Mouse (Mus musculus): ENCODE measurements around the gene Mymx. TPM values are rescaled to one million over a fixed set of nuclear protein-coding genes. Genes with fewer than 3 reads are reported as not detected.
"Not testable (repeated sequence)": the region's sequence is repeated elsewhere in the genome, so short reads cannot be mapped to it uniquely, and the experiment has no call there.

Mymx gene
- polyA plus RNA-seq, 1 experiment from 2014 or later, result not detected

DNA sequence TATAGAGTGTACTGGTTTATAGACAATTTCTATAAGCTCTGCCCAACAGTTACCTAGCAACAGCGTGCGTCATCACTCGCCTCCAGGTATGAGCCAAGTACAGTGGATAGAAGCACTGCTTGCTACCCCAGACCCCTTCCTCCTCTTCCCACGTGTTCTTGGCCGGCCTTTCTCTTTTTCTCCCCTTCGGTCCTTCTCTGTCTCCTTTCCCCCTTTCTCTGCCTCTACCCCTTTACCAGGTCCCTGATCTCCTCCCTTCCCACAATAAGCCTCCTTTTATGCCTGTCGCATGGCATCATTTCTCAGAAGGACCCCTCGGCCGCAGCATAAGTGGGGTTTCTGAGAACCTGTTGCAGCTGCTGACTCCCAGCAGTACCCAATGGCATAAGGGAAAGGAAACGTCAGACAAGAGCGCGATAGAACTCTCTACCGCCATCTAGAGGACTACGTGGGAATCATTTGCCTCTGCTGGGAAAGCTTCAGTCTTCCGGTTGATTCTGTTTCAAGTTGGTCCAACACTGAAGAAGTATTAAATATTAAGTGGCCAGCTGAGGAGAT is 24.8 kb upstream of the Mymx start:
- Histone ChIP-seq H3K27ac (replicated peaks) (no peak overlapping the region), H3K4me2 (peak overlapping the region; percentile 45), H3K4me1 (replicated peaks) (peaks cover 19% of the 10 kb centered on the region), H3K36me3 (no peaks in the 10 kb centered on the region), H3K9me3 (no peaks in the 10 kb centered on the region), H3K9ac (no peak overlapping the region), H3K4me3 (no peak overlapping the region), H3K27me3 (no peaks in the 10 kb centered on the region)
- WGBS, result 30% methylated on average over 15 of the region's 15 CpGs
- ATAC-seq (ENCODE audit: low FRiP score, low read depth), result no peak

DNA sequence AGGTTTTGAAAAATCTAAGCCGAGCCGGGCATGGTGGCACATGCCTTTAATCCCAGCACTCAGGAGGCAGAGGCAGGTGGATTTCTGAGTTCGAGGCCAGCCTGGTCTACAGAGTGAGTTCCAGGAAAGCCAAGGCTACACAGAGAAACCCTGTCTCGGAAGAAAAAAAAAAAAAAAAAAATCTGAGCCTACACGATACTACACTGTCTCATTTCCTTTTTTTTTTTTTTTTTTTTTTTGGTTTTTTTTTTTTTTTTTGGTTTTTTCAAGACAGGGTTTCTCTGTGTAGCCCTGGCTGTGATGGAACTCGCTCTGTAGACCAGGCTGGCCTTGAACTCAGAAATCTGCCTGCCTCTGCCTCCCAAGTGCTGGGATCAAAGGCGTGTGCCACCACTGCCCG is 21.5 kb upstream of the Mymx start:
- peaks cover 13% of the 10 kb centered on the region for H3K4me1 ChIP-seq (replicated peaks)
- not testable (repeated sequence) for H3K4me2 ChIP-seq; H3K27ac ChIP-seq (replicated peaks); H3K4me3 ChIP-seq; ATAC-seq (ENCODE audit: low FRiP score, low read depth); H3K9me3 ChIP-seq; H3K9ac ChIP-seq; H3K27me3 ChIP-seq; H3K36me3 ChIP-seq
- 92% methylated on average over 8 of the region's 8 CpGs for WGBS

DNA sequence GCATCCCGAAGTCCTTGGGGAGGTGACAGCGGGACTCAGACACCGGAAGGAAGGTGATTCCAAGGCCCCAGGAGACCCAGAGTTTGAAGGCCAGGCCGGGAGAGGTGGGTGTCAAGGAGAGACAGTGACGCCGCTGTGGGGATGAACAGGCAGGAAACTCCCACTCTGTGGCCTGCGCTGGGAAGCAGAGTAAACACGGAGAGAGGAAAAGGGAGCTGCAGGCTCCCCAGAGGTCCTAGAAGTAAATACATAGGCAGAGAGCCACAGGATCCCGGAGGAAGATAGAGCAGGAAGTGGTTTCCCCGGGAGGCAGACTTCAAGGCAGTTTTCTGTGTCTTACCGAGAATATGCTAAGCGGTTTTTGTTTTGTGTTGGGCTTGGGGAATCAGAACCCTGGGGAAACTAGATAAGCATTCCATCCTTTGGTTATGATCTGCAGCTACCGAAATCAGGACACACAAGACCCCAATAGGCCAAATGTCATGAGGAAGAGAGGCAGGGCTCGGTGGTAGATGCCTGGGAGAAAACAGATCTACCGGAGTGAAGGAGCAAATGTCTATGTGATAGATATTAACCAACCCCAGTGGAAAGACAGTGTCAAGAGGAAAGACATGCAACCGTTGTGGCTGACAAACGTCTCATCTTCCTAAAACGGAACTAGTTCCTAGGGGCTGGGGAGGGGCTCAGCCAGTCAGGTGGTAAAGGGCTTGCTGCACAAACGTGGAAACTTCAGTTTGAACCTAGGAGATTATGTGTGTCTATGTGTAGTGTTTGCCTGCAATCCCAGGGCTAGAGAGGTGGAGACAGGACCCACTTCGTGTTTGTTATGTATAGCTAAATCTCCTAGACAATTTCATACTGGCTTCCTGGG is 17.7 kb upstream of the Mymx start:
- no peak for ATAC-seq (ENCODE audit: low FRiP score, low read depth)
- Histone ChIP-seq H3K27ac (replicated peaks) (peak overlapping the region; percentile 72), H3K4me3 (no peak overlapping the region), H3K27me3 (no peaks in the 10 kb centered on the region), H3K4me1 (replicated peaks) (0 out of 2 replicates have a peak, but pooled peaks cover 9% of the 10 kb centered on the region), H3K4me2 (peak overlapping the region; percentile 14; the same call in 1 of the 2 replicates), H3K9ac (no peak overlapping the region), H3K9me3 (no peaks in the 10 kb centered on the region), H3K36me3 (no peaks in the 10 kb centered on the region)
- WGBS, result 33% methylated on average over 20 of the region's 20 CpGs

DNA sequence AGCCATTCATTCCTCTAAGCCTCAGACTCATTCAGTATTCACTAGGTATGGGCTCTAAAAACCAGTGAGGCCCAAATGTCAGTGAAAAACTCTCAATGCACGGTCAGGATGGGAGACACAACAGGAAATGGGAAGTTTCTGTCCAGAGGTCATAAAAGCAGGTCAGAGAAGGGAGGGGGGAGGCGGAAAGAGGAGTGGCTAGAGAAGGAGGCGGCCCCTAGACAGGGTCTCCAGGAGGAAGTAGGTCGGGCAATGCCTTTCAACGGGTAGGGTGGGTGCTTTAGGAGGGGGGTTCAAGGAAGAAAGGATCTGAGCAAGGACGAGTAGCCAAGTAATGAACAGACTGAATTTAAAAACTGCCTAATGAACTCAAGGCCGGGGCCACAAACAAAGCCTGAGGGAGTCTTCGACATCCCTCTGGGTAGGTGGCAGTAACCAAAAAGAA is 17.1 kb upstream of the Mymx start:
- Histone ChIP-seq H3K36me3 (no peaks in the 10 kb centered on the region), H3K4me2 (peak overlapping the region; percentile 14; the same call in 1 of the 2 replicates), H3K9ac (no peak overlapping the region), H3K4me3 (no peak overlapping the region), H3K27me3 (no peaks in the 10 kb centered on the region), H3K4me1 (replicated peaks) (0 out of 2 replicates have a peak, but pooled peaks cover 9% of the 10 kb centered on the region), H3K9me3 (no peaks in the 10 kb centered on the region), H3K27ac (replicated peaks) (peak overlapping the region; percentile 72)
- ATAC-seq (ENCODE audit: low FRiP score, low read depth), result no peak
- WGBS, result 6% methylated on average over 8 of the region's 8 CpGs

DNA sequence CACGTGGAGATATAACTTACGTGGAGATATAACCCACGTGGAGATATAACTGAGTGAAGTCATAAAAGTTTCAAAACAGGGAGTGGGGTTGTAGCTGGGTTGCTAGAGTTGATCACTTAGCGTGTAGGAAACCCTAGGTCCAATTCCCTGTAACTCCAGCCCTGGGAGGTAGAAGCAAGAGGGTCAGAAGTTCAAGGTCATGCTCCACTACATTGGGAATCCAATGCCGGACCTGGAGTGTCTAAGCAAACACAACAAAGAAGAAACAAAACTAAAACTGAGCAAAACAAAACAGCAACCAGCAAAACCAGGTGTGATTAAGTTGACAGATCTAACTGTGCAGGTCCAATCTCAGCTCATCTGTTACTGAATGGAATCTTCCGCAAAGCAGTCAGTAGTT is 15.8 kb upstream of the Mymx start:
- 0 out of 2 replicates have a peak, but pooled peaks cover 9% of the 10 kb centered on the region for H3K4me1 ChIP-seq (replicated peaks)
- H3K4me3 ChIP-seq, result no peak overlapping the region
- no peak overlapping the region for H3K27ac ChIP-seq (replicated peaks)

DNA sequence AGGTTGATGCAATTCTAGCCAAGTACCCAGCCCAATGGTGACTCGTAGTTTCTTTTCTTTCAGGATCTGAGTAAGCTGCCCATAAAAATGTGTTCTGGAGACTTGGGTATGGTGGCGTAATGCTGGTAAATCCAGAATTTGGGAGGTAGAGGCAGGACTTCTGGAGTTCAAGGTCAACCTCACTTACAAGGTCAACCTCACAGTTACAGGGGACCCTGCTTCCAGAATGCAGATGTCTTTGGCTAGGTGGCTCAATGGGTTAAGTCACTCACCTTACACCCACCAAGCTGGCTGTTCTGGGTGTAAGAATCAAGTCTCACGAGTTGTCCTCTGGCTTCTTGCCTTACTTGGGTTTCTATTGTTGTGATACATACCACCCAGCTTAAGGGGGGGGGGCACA is 14.8 kb upstream of the Mymx start:
- 0 out of 2 replicates have a peak, but pooled peaks cover 9% of the 10 kb centered on the region for H3K4me1 ChIP-seq (replicated peaks)
- H3K27me3 ChIP-seq, result no peaks in the 10 kb centered on the region
- no peak overlapping the region for H3K9ac ChIP-seq
- no peak overlapping the region for H3K4me2 ChIP-seq
- H3K9me3 ChIP-seq, result no peaks in the 10 kb centered on the region
- H3K4me3 ChIP-seq, result no peak overlapping the region
- H3K27ac ChIP-seq (replicated peaks), result no peak overlapping the region
- no peaks in the 10 kb centered on the region for H3K36me3 ChIP-seq
- ATAC-seq (ENCODE audit: low FRiP score, low read depth), result no peak
- 91% methylated on average over 3 of the region's 3 CpGs for WGBS

More for the DNA sequence above, 15.8 kb upstream of the Mymx start:
- H3K36me3 ChIP-seq, result no peaks in the 10 kb centered on the region
- WGBS, result 92% methylated on average over 6 of the region's 6 CpGs
- no peaks in the 10 kb centered on the region for H3K9me3 ChIP-seq
- H3K9ac ChIP-seq, result no peak overlapping the region
- ATAC-seq (ENCODE audit: low FRiP score, low read depth), result no peak
- H3K27me3 ChIP-seq, result no peaks in the 10 kb centered on the region
- no peak overlapping the region for H3K4me2 ChIP-seq

DNA sequence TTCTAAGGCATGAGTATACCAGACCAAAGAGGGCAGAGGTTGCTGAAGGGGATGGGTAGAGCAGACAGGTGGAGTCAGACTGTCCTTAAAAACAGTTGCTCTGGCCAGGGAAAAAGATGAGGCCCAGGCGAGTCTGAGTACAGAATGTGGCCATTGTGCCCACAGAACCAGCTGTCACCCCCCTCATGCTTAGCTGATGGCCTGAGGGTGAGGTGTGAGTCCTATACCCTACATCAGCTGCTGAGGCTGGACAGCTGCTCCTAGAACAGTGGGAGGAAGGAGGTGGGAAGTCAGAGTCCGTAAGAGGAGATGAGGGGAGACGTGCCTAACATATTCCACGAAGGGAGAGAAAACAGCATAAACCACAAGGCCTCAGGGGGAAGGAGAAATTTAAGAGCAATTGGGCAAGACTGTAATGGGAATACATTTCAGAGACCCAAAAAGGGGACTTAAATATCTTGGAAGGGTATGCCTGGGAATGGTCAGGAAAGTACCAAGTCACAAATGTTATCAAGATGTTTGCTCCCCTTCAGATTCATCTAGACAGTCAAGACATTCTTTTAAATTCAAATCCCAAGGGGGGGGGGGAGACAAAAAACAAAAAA is 14.2 kb upstream of the Mymx start:
- H3K9me3 ChIP-seq, result no peaks in the 10 kb centered on the region
- H3K4me3 ChIP-seq, result no peak overlapping the region
- H3K9ac ChIP-seq, result no peak overlapping the region
- H3K27me3 ChIP-seq, result no peaks in the 10 kb centered on the region
- 65% methylated on average over 4 of the region's 4 CpGs for WGBS
- H3K4me2 ChIP-seq, result no peak overlapping the region
- ATAC-seq (ENCODE audit: low FRiP score, low read depth), result no peak
- H3K27ac ChIP-seq (replicated peaks), result no peak overlapping the region
- H3K4me1 ChIP-seq (replicated peaks), result 0 out of 2 replicates have a peak, but pooled peaks cover 9% of the 10 kb centered on the region
- H3K36me3 ChIP-seq, result no peaks in the 10 kb centered on the region

DNA sequence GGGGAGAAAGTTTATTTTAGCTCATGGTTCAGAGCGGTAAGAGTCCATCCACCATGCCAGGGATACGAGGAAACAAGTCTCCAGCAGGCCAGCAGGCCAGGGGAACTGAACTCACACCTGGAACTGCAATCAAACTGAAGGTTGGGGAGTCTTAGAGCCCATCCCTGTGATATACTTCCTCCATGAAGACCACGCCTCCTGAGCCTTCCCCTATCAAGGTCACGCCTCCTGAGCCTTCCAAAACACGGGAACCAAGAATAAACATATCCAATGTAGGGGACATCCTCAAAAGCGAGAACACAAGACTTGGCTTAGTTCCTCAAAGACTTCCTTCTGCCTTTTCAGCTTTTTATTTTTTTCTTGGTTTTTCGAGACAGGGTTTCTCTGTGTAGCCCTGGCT is 11.0 kb upstream of the Mymx start:
- no peaks in the 10 kb centered on the region for H3K27me3 ChIP-seq
- no peaks in the 10 kb centered on the region for H3K36me3 ChIP-seq
- H3K4me2 ChIP-seq, result no peak overlapping the region
- 90% methylated on average over 7 of the region's 7 CpGs for WGBS
- ATAC-seq (ENCODE audit: low FRiP score, low read depth), result no peak
- H3K9ac ChIP-seq, result no peak overlapping the region
- H3K27ac ChIP-seq (replicated peaks), result no peak overlapping the region
- no peak overlapping the region for H3K4me3 ChIP-seq
- H3K9me3 ChIP-seq, result no peaks in the 10 kb centered on the region
- no peaks in the 10 kb centered on the region for H3K4me1 ChIP-seq (replicated peaks)

DNA sequence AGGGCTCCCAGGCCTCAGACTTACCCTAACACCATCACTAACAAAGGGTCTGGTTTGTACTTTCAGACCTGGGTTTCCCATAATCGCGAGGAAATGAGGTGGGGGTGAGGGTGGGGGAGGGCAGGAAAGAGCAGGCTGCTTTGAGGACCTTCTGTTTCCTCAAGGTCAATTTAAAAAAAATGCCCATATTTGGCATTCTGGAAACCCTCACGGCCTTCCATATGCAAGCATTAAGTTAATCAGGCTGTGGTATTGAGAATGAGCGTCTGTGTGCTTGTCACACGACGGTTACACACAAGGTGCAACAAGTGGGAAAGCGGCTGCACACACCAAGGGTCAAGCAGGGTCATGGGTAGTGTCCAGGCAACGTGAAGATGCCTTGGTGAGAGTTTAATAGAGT is 10.1 kb upstream of the Mymx start:
- 86% methylated on average over 8 of the region's 8 CpGs for WGBS
- Histone ChIP-seq H3K36me3 (no peaks in the 10 kb centered on the region), H3K4me3 (no peak overlapping the region), H3K27ac (replicated peaks) (no peak overlapping the region), H3K27me3 (no peaks in the 10 kb centered on the region), H3K9me3 (no peaks in the 10 kb centered on the region), H3K4me1 (replicated peaks) (no peaks in the 10 kb centered on the region), H3K4me2 (no peak overlapping the region), H3K9ac (no peak overlapping the region)
- no peak for ATAC-seq (ENCODE audit: low FRiP score, low read depth)

DNA sequence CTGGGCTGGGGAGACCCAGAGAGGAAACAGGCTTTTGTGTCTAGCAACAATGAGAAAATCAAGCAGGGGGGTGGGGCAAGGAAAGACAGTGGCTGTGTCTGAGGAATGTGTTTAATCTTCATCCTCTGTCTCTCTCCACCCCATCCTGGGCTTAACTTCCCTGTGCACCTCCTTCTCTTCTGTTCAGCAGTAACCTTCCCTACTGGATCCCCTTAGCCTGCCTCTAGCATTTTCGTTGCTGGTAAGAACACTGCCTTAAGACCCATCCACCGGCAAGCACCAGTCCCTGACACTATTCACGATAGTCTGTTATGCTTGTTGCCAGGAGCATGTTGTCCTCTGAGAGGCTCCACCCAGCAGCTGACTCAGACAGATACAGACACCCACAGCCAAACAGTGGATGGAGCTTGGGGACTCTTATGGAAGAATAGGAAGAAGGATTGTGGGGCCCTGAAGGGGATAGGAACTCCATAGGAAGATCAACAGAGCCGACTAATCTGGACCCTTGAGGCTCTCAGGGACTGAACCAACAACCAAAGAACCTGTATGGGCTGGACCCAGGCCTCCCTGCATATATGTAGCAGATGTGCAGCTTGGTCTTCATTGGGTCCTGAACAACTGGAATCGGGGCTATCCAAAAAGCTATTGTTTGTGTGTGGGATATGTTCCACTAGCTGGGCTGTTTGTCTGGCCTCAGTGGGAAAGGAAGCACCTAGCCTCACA is 8.4 kb upstream of the Mymx start:
- Histone ChIP-seq H3K27ac (replicated peaks) (no peak overlapping the region), H3K27me3 (no peaks in the 10 kb centered on the region), H3K9me3 (no peaks in the 10 kb centered on the region), H3K4me1 (replicated peaks) (no peaks in the 10 kb centered on the region), H3K9ac (no peak overlapping the region), H3K4me3 (no peak overlapping the region), H3K36me3 (no peaks in the 10 kb centered on the region), H3K4me2 (no peak overlapping the region)
- no peak for ATAC-seq (ENCODE audit: low FRiP score, low read depth)
- 38% methylated on average over 5 of the region's 5 CpGs for WGBS

DNA sequence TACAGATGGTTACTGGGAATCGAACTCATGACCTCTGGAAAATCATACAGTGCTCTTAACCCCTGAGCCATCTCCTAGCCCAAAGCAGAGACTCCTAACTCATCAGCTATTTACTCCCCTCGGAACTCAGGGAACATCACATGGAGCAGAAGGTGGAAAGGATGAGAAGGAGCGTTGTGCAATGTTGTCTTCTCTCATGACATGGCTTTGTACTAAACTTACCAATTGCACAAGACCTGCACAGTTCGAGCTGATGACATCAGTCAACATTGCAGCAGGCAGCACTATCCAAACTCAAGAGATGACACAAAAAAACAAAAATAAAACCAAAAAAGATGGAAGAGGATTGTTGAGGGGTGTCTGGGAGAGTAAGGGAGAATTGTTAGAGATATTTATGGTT is 6.5 kb upstream of the Mymx start:
- H3K9ac ChIP-seq, result no peak overlapping the region
- no peak overlapping the region for H3K4me3 ChIP-seq
- no peaks in the 10 kb centered on the region for H3K9me3 ChIP-seq
- no peaks in the 10 kb centered on the region for H3K36me3 ChIP-seq
- no peak for ATAC-seq (ENCODE audit: low FRiP score, low read depth)
- no peaks in the 10 kb centered on the region for H3K4me1 ChIP-seq (replicated peaks)
- 90% methylated on average over 4 of the region's 4 CpGs for WGBS
- H3K27ac ChIP-seq (replicated peaks), result no peak overlapping the region
- no peaks in the 10 kb centered on the region for H3K27me3 ChIP-seq
- H3K4me2 ChIP-seq, result no peak overlapping the region
